Mouse (Mus musculus) MEL (cell line): ENCODE data around the gene Pacsin2. TPM values are rescaled to one million over a fixed set of nuclear protein-coding genes. Genes with fewer than 3 reads are reported as not detected.

Experiments used
- DNase-seq: peaks from one replicate; pipeline ENCODE4 v3.0.0; 2011; ENCODE audit warnings: low read depth, low spot score
- H3K27ac ChIP-seq: 2 replicates; pipeline ENCODE4 v1.5.1; 2012; ENCODE audit warnings: low read depth, mild to moderate bottlenecking, control low read depth, low read length, moderate library complexity; ENCODE audit not compliant: control insufficient read depth
- H3K27me3 ChIP-seq, 2 experiments: fragments of 150-350 bp in 1 of 2; sonication (generic) in 1 of 2; 2 replicates each; pipeline ENCODE4 v1.6.1; 2012; ENCODE audit warnings: low read length in 2 of 2, mild to moderate bottlenecking in 2 of 2, improper control_type of control experiment in 1 of 2, moderate library complexity in 1 of 2; ENCODE audit not compliant: insufficient read depth in 2 of 2, control insufficient read depth in 1 of 2
- H3K36me3 ChIP-seq, 2 experiments: 2 replicates each; pipeline ENCODE4 v1.6.1; 2012 to 2014; ENCODE audit warnings: low read length in 2 of 2, improper control_type of control experiment in 1 of 2, inconsistent platforms in 1 of 2, mild to moderate bottlenecking in 1 of 2; ENCODE audit not compliant: insufficient read depth in 2 of 2, control insufficient read depth in 1 of 2
- H3K4me1 ChIP-seq, 2 experiments: fragments of 150-350 bp in 1 of 2; sonication (generic) in 1 of 2; 2 replicates each; pipeline ENCODE4 v1.6.1; 2012; ENCODE audit warnings: low read length in 2 of 2, improper control_type of control experiment in 1 of 2, mild to moderate bottlenecking in 1 of 2; ENCODE audit not compliant: insufficient read depth in 2 of 2, control insufficient read depth in 1 of 2
- H3K4me3 ChIP-seq, 2 experiments: fragments of 150-350 bp in 1 of 2; sonication (generic) in 1 of 2; 2 replicates each; pipeline ENCODE4 v1.5.1; 2012; ENCODE audit warnings: low read depth in 2 of 2, low read length in 2 of 2, mild to moderate bottlenecking in 2 of 2, moderate library complexity in 2 of 2, control low read depth in 1 of 2, improper control_type of control experiment in 1 of 2; ENCODE audit not compliant: control insufficient read depth in 1 of 2, insufficient read depth in 1 of 2
- H3K79me2 ChIP-seq: 2 replicates; pipeline ENCODE4 v1.6.1; 2012; ENCODE audit warnings: mild to moderate bottlenecking, low read length, moderate library complexity; ENCODE audit not compliant: control insufficient read depth, poor library complexity, insufficient read depth
- H3K9ac ChIP-seq: 2 replicates; pipeline ENCODE4 v1.6.1; 2012; ENCODE audit warnings: low read depth, mild to moderate bottlenecking, control low read depth, low read length, moderate library complexity; ENCODE audit not compliant: control insufficient read depth, poor library complexity, severe bottlenecking
- H3K9me3 ChIP-seq: fragments of 150-350 bp; sonication (generic); replicated peaks from 2 replicates; pipeline ENCODE4 v1.6.1; 2012; ENCODE audit warnings: mild to moderate bottlenecking, low read length, improper control_type of control experiment, moderate library complexity; ENCODE audit not compliant: insufficient read depth
- CHD1 ChIP-seq: IDR thresholded peaks from 2 replicates; pipeline ENCODE4 v1.6.1; 2012; ENCODE audit warnings: low read depth, mild to moderate bottlenecking, inconsistent platforms, low read length, improper control_type of control experiment
- CHD2 ChIP-seq: IDR thresholded peaks from 2 replicates; pipeline ENCODE4 v1.6.1; 2011; ENCODE audit warnings: low read length, improper control_type of control experiment
- CTCF ChIP-seq, 3 experiments: IDR thresholded peaks in 2 of 3; conservative IDR thresholded peaks in 1 of 3; 2 replicates each; pipeline ENCODE4 v1.5.1; 2011 to 2012; ENCODE audit warnings: low read length in 3 of 3, low read depth in 2 of 3, mild to moderate bottlenecking in 2 of 3, improper control_type of control experiment in 1 of 3, inconsistent platforms in 1 of 3, mixed read lengths in 1 of 3, moderate library complexity in 1 of 3; ENCODE audit not compliant: control insufficient read depth in 1 of 3, insufficient read depth in 1 of 3, poor library complexity in 1 of 3, severe bottlenecking in 1 of 3
- E2F4 ChIP-seq: IDR thresholded peaks from 2 replicates; pipeline ENCODE4 v1.6.1; 2011; ENCODE audit warnings: low read depth, low read length, improper control_type of control experiment, borderline replicate concordance
- EP300 ChIP-seq, 2 experiments: IDR thresholded peaks; 2 replicates each; pipeline ENCODE4 v1.6.1; 2011; ENCODE audit warnings: improper control_type of control experiment in 2 of 2, low read length in 2 of 2, low read depth in 1 of 2, mild to moderate bottlenecking in 1 of 2
- ETS1 ChIP-seq: IDR thresholded peaks from 2 replicates; pipeline ENCODE4 v1.6.1; 2012; ENCODE audit warnings: low read depth, mild to moderate bottlenecking, inconsistent platforms, low read length, improper control_type of control experiment, moderate library complexity
- GATA1 ChIP-seq: IDR thresholded peaks from 2 replicates; pipeline ENCODE4 v1.6.1; 2011; ENCODE audit warnings: low read depth, low read length, improper control_type of control experiment
- JUND ChIP-seq: IDR thresholded peaks from 2 replicates; pipeline ENCODE4 v1.6.1; 2011; ENCODE audit warnings: low read depth, mild to moderate bottlenecking, improper control_type of control experiment, low read length
- RCOR1 ChIP-seq: IDR thresholded peaks from 2 replicates; pipeline ENCODE4 v1.6.1; 2012; ENCODE audit warnings: low read depth, mild to moderate bottlenecking, inconsistent platforms, low read length, improper control_type of control experiment
- TAL1 ChIP-seq: IDR thresholded peaks from 2 replicates; pipeline ENCODE4 v1.6.1; 2012; ENCODE audit warnings: mild to moderate bottlenecking, inconsistent platforms, low read length, moderate library complexity, mixed read lengths
- TCF12 ChIP-seq: IDR thresholded peaks from 2 replicates; pipeline ENCODE4 v1.6.1; 2014; ENCODE audit warnings: low read depth, mild to moderate bottlenecking, inconsistent platforms, low read length, improper control_type of control experiment, moderate library complexity
- USF1 ChIP-seq: IDR thresholded peaks from 2 replicates; pipeline ENCODE4 v1.6.1; 2014; ENCODE audit warnings: low read depth, mild to moderate bottlenecking, inconsistent platforms, low read length, improper control_type of control experiment, moderate library complexity
- polyA plus RNA-seq, 2 experiments: library from polyadenylated mRNA; stranded (reverse) in 1 of 2; unstranded in 1 of 2; fragments of >175 nt in 1 of 2; fragments of >200 nt in 1 of 2; gene quantifications; 2 replicates each; pipeline versions ENCODE4 v1.2.1 to v1.2.4; 2012; ENCODE audit warnings: low replicate concordance in 2 of 2, low read depth in 1 of 2; ENCODE audit not compliant: insufficient read length in 2 of 2, insufficient read depth in 1 of 2, missing spikeins in 1 of 2
- total RNA-seq: library from RNA; depleted of rRNA; stranded (reverse); fragments of 300-350 nt; gene quantifications from 2 replicates; pipeline ENCODE4 v1.2.3, GENCODE M21; 2012

The Pacsin2 gene
- total and polyA plus RNA-seq, 3 experiments, result 58.7 to 425 (median 103) TPM

GRCm38 (mm10) chr15:83445383-83445782 lies 19.0 kb downstream of the Pacsin2 start:
- Histone ChIP-seq H3K9ac (no peak overlapping the region), H3K27ac (no peak overlapping the region), H3K27me3 (no peaks in the 10 kb centered on the region), H3K9me3 (no peaks in the 10 kb centered on the region), H3K4me1 (peaks cover 13 to 18% of the 10 kb centered on the region in 2 experiments), H3K4me3 (no peak overlapping the region), H3K79me2 (peaks cover 46% of the 10 kb centered on the region), H3K36me3 (peaks cover 0 to 14% of the 10 kb centered on the region in 2 experiments; a peak in 2 of 4 replicates)
- no peak for DNase-seq
- no peak for TF ChIP-seq JUND
- TF ChIP-seq TAL1, result no peak
- no peak for TF ChIP-seq EP300 (IDR thresholded peaks at IDR 0.05; ENCODE audit: low read depth in 1 of 2, low read length in 2 of 2)
- no peak for TF ChIP-seq CHD2
- no peak for TF ChIP-seq E2F4
- TF ChIP-seq CTCF (IDR thresholded peaks at IDR 0.05 in 2 of 3, conservative IDR thresholded peaks at IDR 0.05 in 1 of 3; ENCODE audit: control insufficient read depth in 1 of 3, insufficient read depth in 1 of 3, low read depth in 2 of 3, low read length in 3 of 3, poor library complexity in 1 of 3, severe bottlenecking in 1 of 3), result no peak
- no peak for TF ChIP-seq CHD1
- no peak for TF ChIP-seq RCOR1
- TF ChIP-seq GATA1, result no peak

- no peak for TF ChIP-seq RCOR1
- no peak for TF ChIP-seq JUND
- TF ChIP-seq CHD2, result no peak
- peaks cover 0 to 16% of the 10 kb centered on the region in 2 experiments; a peak in 2 of 4 replicates for H3K36me3 ChIP-seq
- H3K79me2 ChIP-seq, result peaks cover 38% of the 10 kb centered on the region
- no peak overlapping the region for H3K27ac ChIP-seq
- no peaks in the 10 kb centered on the region for H3K9me3 ChIP-seq
- no peak overlapping the region for H3K9ac ChIP-seq
- peaks cover 13 to 20% of the 10 kb centered on the region in 2 experiments for H3K4me1 ChIP-seq
- no peak for DNase-seq
- no peaks in the 10 kb centered on the region for H3K27me3 ChIP-seq
- no peak overlapping the region for H3K4me3 ChIP-seq
Measured at GRCm38 (mm10) chr15:83444425-83444824, 20.0 kb downstream of the Pacsin2 start.

GRCm38 (mm10) chr15:83442495-83443037 lies 21.8 kb downstream of the Pacsin2 start:
- no peaks in the 10 kb centered on the region for H3K9me3 ChIP-seq
- H3K27me3 ChIP-seq, result no peaks in the 10 kb centered on the region
- H3K36me3 ChIP-seq, result peaks cover 2 to 16% of the 10 kb centered on the region in 2 experiments; a peak in 3 of 4 replicates
- peaks cover 39% of the 10 kb centered on the region for H3K79me2 ChIP-seq
- TF ChIP-seq JUND, result no peak
- peak; percentile 21; the same call in 1 of the 2 replicates for TF ChIP-seq TAL1
- TF ChIP-seq EP300 (IDR thresholded peaks at IDR 0.05; ENCODE audit: low read depth in 1 of 2, low read length in 2 of 2), result peak; percentile 25 to 53; a peak in 3 of 4 replicates
- no peak for TF ChIP-seq USF1
- TF ChIP-seq GATA1, result no peak
- no peak for TF ChIP-seq ETS1
- 0 out of 2 replicates have a peak, but pooled peaks have one; percentile 12 for TF ChIP-seq TCF12
- no peak overlapping the region for H3K4me3 ChIP-seq
- peak; percentile 55 for DNase-seq
- H3K27ac ChIP-seq, result no peak overlapping the region
- H3K4me1 ChIP-seq, result peaks cover 13 to 20% of the 10 kb centered on the region in 2 experiments
- no peak overlapping the region for H3K9ac ChIP-seq
